Mouse (Mus musculus): ENCODE measurements around the gene Ube2g2.
"Not testable (repeated sequence)": the region's sequence is repeated elsewhere in the genome, so short reads cannot be mapped to it uniquely, and the experiment has no call there.

The Ube2g2 gene

GRCm38 (mm10) chr10:77638956-77639355 lies 16.9 kb downstream of the Ube2g2 start:
- DNase-seq (ENCODE audit: low spot score), result no peak

GRCm38 (mm10) chr10:77643160-77643559 lies 21.1 kb downstream of the Ube2g2 start:
- no peak for DNase-seq (ENCODE audit: low spot score)

GRCm38 (mm10) chr10:77645571-77645970 lies 23.5 kb downstream of the Ube2g2 start:
- no peak for DNase-seq (ENCODE audit: low spot score)

- DNase-seq (ENCODE audit: low spot score), result no peak
These were observed 25.4 kb downstream of the Ube2g2 start for GRCm38 (mm10) chr10:77647461-77647860.

GRCm38 (mm10) chr10:77647901-77648300 lies 25.8 kb downstream of the Ube2g2 start:
- no peak for DNase-seq (ENCODE audit: low spot score)

GRCm38 (mm10) chr10:77652046-77652445 lies 30.0 kb downstream of the Ube2g2 start:
- DNase-seq (ENCODE audit: low spot score), result no peak

GRCm38 (mm10) chr10:77658286-77658994 lies 36.4 kb downstream of the Ube2g2 start:
- DNase-seq (ENCODE audit: low spot score), result no peak

GRCm38 (mm10) chr10:77663949-77664665 lies 42.0 kb downstream of the Ube2g2 start:
- no peak for DNase-seq (ENCODE audit: low spot score)

GRCm38 (mm10) chr10:77666342-77666741 lies 44.3 kb downstream of the Ube2g2 start:
- DNase-seq (ENCODE audit: low spot score), result no peak

- no peak for DNase-seq (ENCODE audit: low spot score)
These were observed 45.3 kb downstream of the Ube2g2 start for GRCm38 (mm10) chr10:77667402-77667801.

GRCm38 (mm10) chr10:77670710-77671109 lies 48.6 kb downstream of the Ube2g2 start:
- no peak for DNase-seq (ENCODE audit: low spot score)

- no peak for DNase-seq (ENCODE audit: low spot score)
These were observed 49.4 kb downstream of the Ube2g2 start for GRCm38 (mm10) chr10:77671519-77671918.

GRCm38 (mm10) chr10:77673765-77674164 lies 51.7 kb downstream of the Ube2g2 start:
- no peak for DNase-seq (ENCODE audit: low spot score)

GRCm38 (mm10) chr10:77677562-77677961 lies 55.5 kb downstream of the Ube2g2 start:
- DNase-seq (ENCODE audit: low spot score), result no peak

GRCm38 (mm10) chr10:77682994-77683393 lies 60.9 kb downstream of the Ube2g2 start:
- no peak for DNase-seq (ENCODE audit: low spot score)

- DNase-seq (ENCODE audit: low spot score), result no peak
These were observed 62.1 kb downstream of the Ube2g2 start for GRCm38 (mm10) chr10:77684181-77684580.

GRCm38 (mm10) chr10:77685895-77686664 lies 64.0 kb downstream of the Ube2g2 start, which contains the start of gene Tspear:
Gene Tspear (plus strand): TSS chr10:77686569.
- no peak for DNase-seq (ENCODE audit: low spot score)

GRCm38 (mm10) chr10:77687021-77687420 lies 64.9 kb downstream of the Ube2g2 start:
- no peak for DNase-seq (ENCODE audit: low spot score)

- not testable (repeated sequence) for DNase-seq (ENCODE audit: low spot score)
These were observed 68.3 kb downstream of the Ube2g2 start, which contains the start of gene Gm19402 for GRCm38 (mm10) chr10:77690356-77690807. Gene Gm19402 (minus strand): TSS chr10:77690757.

Data from urinary bladder, postnatal 10 days (tissue).